Mouse (Mus musculus) midbrain, embryonic 11.5 days (tissue): ENCODE measurements around the gene Ugt8a. TPM values are rescaled to one million over a fixed set of nuclear protein-coding genes. Genes with fewer than 3 reads are reported as not detected.

Source experiments
- ATAC-seq: fragments of 200-750 bp; cut with Nextera tagmentation; 2 replicates; pipeline ENCODE4 v1.8.0; 2017; ENCODE audit warnings: moderate TSS enrichment, moderate library complexity; ENCODE audit not compliant: low FRiP score
- DNase-seq: peaks from one replicate; pipeline ENCODE4 v3.0.0; 2015; ENCODE audit warnings: low spot score; ENCODE audit errors: missing footprints
- H3K27ac ChIP-seq: fragments of 300-500 bp; sonication (generic); 2 replicates; pipeline ENCODE4 v1.5.1; 2014; ENCODE audit warnings: low read depth, low read length
- H3K27me3 ChIP-seq: fragments of 300-500 bp; sonication (generic); 2 replicates; pipeline ENCODE4 v1.6.1; 2014; ENCODE audit warnings: mild to moderate bottlenecking, low read length, moderate library complexity, mixed read lengths; ENCODE audit not compliant: control insufficient read depth, insufficient read depth
- H3K36me3 ChIP-seq: fragments of 300-500 bp; sonication (generic); 2 replicates; pipeline ENCODE4 v1.6.1; 2014; ENCODE audit warnings: mild to moderate bottlenecking, low read length, moderate library complexity, mixed read lengths; ENCODE audit not compliant: control insufficient read depth, insufficient read depth
- H3K4me1 ChIP-seq: fragments of 300-500 bp; sonication (generic); 2 replicates; pipeline ENCODE4 v1.6.1; 2014; ENCODE audit warnings: low read length; ENCODE audit not compliant: control insufficient read depth, insufficient read depth
- H3K4me2 ChIP-seq: fragments of 300-500 bp; sonication (generic); 2 replicates; pipeline ENCODE4 v1.6.1; 2014; ENCODE audit warnings: mild to moderate bottlenecking, moderate library complexity
- H3K4me3 ChIP-seq: fragments of 300-500 bp; sonication (generic); 2 replicates; pipeline ENCODE4 v1.5.1; 2014; ENCODE audit warnings: low read depth, low read length
- H3K9ac ChIP-seq: fragments of 300-500 bp; sonication (generic); 2 replicates; pipeline ENCODE4 v1.6.1; 2014; ENCODE audit warnings: low read length
- H3K9me3 ChIP-seq: fragments of 300-500 bp; sonication (generic); 2 replicates; pipeline ENCODE4 v1.6.1; 2016; ENCODE audit warnings: low read length; ENCODE audit not compliant: control insufficient read depth
- WGBS: fragments of 180-500 bp; shearing (Covaris S2); extraction: QIAGEN DNeasy Blood & Tissue Kit; methylation state at CpG from one replicate; pipeline ENCODE4 v1.1.7; 2014; 5-methylcytosine and 5-hydroxymethylcytosine counted together
- polyA plus RNA-seq: library from polyadenylated mRNA; unstranded; fragments of >200 nt; fragmentation: Nextera tagmentation; extraction: Ambion mirVana; gene quantifications from 2 replicates; pipeline ENCODE4 v1.2.1, GENCODE M21; 2014

The Ugt8a gene
- polyA plus RNA-seq, 1 experiment from 2014 or later: 4.5 TPM

- H3K4me3 ChIP-seq: peak overlapping the region; percentile 63
- no peak overlapping the region for H3K27ac ChIP-seq
- H3K36me3 ChIP-seq: no peaks in the 10 kb centered on the region
- H3K4me1 ChIP-seq: peaks cover 2% of the 10 kb centered on the region
- DNase-seq: peak; percentile 93
- peak; percentile 89 for ATAC-seq
- peak overlapping the region; percentile 87 for H3K4me2 ChIP-seq
- peaks cover 7% of the 10 kb centered on the region; the same call in 1 of the 2 replicates for H3K27me3 ChIP-seq
- no peaks in the 10 kb centered on the region for H3K9me3 ChIP-seq
- WGBS: under 1% methylated on average over 29 of the region's 37 CpGs
- peak overlapping the region; percentile 42; the same call in 1 of the 2 replicates for H3K9ac ChIP-seq
Measured at GRCm38 (mm10) chr3:125938756-125939109, 314 bp upstream of the Ugt8a start.

- H3K36me3 ChIP-seq: no peaks in the 10 kb centered on the region
- ATAC-seq: peak; percentile 73
- peak overlapping the region; percentile 87 for H3K4me2 ChIP-seq
- no peaks in the 10 kb centered on the region for H3K9me3 ChIP-seq
- peak overlapping the region; percentile 66 for H3K9ac ChIP-seq
- DNase-seq: peak; percentile 92
- 1% methylated on average over 42 of the region's 43 CpGs for WGBS
- no peak overlapping the region for H3K27ac ChIP-seq
- H3K4me1 ChIP-seq: peaks cover 2% of the 10 kb centered on the region
- peaks cover 7% of the 10 kb centered on the region; the same call in 1 of the 2 replicates for H3K27me3 ChIP-seq
- peak overlapping the region; percentile 63 for H3K4me3 ChIP-seq
Measured at GRCm38 (mm10) chr3:125937536-125938091, 805 bp downstream of the Ugt8a start.

GRCm38 (mm10) chr3:125935796-125936195 is 2.6 kb downstream of the Ugt8a start:
- Histone ChIP-seq H3K36me3 (no peaks in the 10 kb centered on the region), H3K4me1 (peaks cover 2% of the 10 kb centered on the region), H3K4me2 (no peak overlapping the region), H3K4me3 (no peak overlapping the region), H3K27ac (no peak overlapping the region), H3K9ac (no peak overlapping the region), H3K9me3 (no peaks in the 10 kb centered on the region), H3K27me3 (peaks cover 7% of the 10 kb centered on the region; the same call in 1 of the 2 replicates)
- ATAC-seq (no peak), DNase-seq (no peak)

DNA sequence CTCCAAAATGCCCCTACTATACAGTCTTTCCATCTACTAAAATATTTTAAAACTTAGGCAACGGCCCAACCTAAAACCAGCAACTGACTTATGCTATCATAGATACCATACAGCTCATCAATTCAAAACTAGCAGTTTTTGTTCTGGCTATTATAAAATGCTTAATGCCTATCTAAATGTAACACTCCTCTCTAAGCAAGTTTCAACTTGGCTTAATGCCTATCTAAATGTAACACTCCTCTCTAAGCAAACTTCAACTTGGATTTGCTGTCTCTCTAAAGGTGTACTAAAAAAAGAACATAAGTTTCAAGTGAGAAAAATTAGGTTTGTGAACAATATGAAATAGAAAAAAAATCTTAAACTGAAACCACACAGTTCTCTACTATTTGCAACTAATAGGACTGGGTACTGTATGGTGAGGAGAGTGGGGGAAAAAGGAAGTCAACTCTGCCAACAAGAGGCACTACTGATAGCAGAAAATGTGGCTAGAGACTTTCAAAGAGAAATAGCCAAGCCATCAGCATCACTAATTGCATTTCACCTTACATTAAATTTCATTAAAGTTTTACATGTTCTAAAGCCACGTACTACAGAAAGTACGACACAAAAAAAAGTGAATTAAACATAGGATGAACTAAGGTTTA is 5.7 kb downstream of the Ugt8a start:
- Histone ChIP-seq H3K4me1 (peaks cover 2% of the 10 kb centered on the region), H3K27me3 (peaks cover 6% of the 10 kb centered on the region; the same call in 1 of the 2 replicates), H3K4me3 (no peak overlapping the region), H3K27ac (no peak overlapping the region), H3K36me3 (no peaks in the 10 kb centered on the region), H3K9me3 (no peaks in the 10 kb centered on the region), H3K9ac (no peak overlapping the region), H3K4me2 (no peak overlapping the region)
- no peak for ATAC-seq
- 96% methylated on average over 3 of the region's 3 CpGs for WGBS
- no peak for DNase-seq

GRCm38 (mm10) chr3:125931059-125931458 is 7.4 kb downstream of the Ugt8a start:
- no peak overlapping the region for H3K9ac ChIP-seq
- H3K27me3 ChIP-seq: no peaks in the 10 kb centered on the region
- no peak overlapping the region for H3K27ac ChIP-seq
- no peaks in the 10 kb centered on the region for H3K9me3 ChIP-seq
- no peaks in the 10 kb centered on the region for H3K4me1 ChIP-seq
- ATAC-seq (no peak), DNase-seq (no peak)
- no peaks in the 10 kb centered on the region for H3K36me3 ChIP-seq
- no peak overlapping the region for H3K4me2 ChIP-seq
- 48% methylated on average over 1 of the region's 1 CpGs for WGBS
- no peak overlapping the region for H3K4me3 ChIP-seq

GRCm38 (mm10) chr3:125920876-125921275 is 17.5 kb downstream of the Ugt8a start:
- Histone ChIP-seq H3K4me1 (no peaks in the 10 kb centered on the region), H3K4me3 (no peak overlapping the region), H3K4me2 (no peak overlapping the region), H3K27ac (no peak overlapping the region), H3K27me3 (no peaks in the 10 kb centered on the region), H3K9me3 (no peaks in the 10 kb centered on the region), H3K9ac (no peak overlapping the region), H3K36me3 (no peaks in the 10 kb centered on the region)
- no peak for DNase-seq
- ATAC-seq: no peak
- WGBS: 84% methylated on average over 2 of the region's 2 CpGs

DNA sequence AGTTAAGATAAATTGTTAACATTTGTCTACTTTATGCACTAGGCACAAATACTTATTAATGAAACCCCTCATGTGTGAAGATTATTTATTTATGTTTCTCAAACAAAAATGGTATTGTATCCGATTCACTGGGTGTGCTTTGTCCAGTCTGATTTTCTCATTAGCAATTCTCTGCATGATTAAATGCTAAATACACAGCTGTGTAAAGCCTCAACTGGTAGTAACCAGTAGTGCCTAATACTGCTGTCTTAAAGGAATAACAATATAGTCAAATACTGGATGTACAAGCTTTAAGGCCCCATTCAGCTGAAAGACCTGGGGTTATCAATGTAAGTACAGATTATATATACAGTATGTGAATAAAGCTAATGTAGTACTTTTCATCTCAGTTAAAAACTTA is 39.4 kb downstream of the Ugt8a start:
- H3K27me3 ChIP-seq: no peaks in the 10 kb centered on the region
- no peaks in the 10 kb centered on the region for H3K36me3 ChIP-seq
- peak; percentile 57; the same call in 1 of the 2 replicates for ATAC-seq
- H3K9me3 ChIP-seq: no peaks in the 10 kb centered on the region
- no peak overlapping the region for H3K4me2 ChIP-seq
- no peaks in the 10 kb centered on the region for H3K4me1 ChIP-seq
- H3K27ac ChIP-seq: no peak overlapping the region
- no peak overlapping the region for H3K4me3 ChIP-seq
- H3K9ac ChIP-seq: no peak overlapping the region
- WGBS: 78% methylated on average over 1 of the region's 1 CpGs
- DNase-seq: no peak

GRCm38 (mm10) chr3:125887109-125887508 is 51.3 kb downstream of the Ugt8a start:
- Histone ChIP-seq H3K4me3 (no peak overlapping the region), H3K9me3 (no peaks in the 10 kb centered on the region), H3K36me3 (no peaks in the 10 kb centered on the region), H3K27ac (no peak overlapping the region), H3K27me3 (no peaks in the 10 kb centered on the region), H3K9ac (no peak overlapping the region), H3K4me2 (no peak overlapping the region), H3K4me1 (no peaks in the 10 kb centered on the region)
- no peak for DNase-seq
- WGBS: 48% methylated on average over 2 of the region's 2 CpGs
- ATAC-seq: no peak

DNA sequence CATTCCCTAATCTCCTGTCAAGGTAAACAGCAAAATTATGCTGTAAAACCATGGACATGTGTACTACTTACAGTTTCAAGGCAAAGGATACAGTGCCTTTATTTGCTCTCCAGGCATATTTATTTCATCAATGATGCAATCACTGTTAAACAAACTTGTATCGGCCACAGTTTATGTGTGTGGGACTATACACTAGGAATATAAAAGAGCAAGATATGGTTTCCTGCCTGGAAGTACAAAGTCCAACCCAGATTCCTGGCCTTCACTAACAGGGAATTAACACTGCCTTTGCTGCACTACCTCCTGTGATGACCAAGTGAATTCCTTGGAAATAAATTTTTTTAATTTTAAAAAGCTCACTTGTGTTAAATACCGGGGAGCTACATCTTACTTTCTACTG is 53.5 kb downstream of the Ugt8a start:
- Histone ChIP-seq H3K27ac (no peak overlapping the region), H3K4me2 (no peak overlapping the region), H3K9me3 (no peaks in the 10 kb centered on the region), H3K4me3 (no peak overlapping the region), H3K36me3 (no peaks in the 10 kb centered on the region), H3K27me3 (no peaks in the 10 kb centered on the region), H3K9ac (no peak overlapping the region), H3K4me1 (no peaks in the 10 kb centered on the region)
- no peak for DNase-seq
- 85% methylated on average over 2 of the region's 2 CpGs for WGBS
- ATAC-seq: no peak
